Mouse (Mus musculus) liver, embryonic 18 days (tissue): ENCODE data around the gene Mgat4d. TPM values are rescaled to one million over a fixed set of nuclear protein-coding genes. Genes with fewer than 3 reads are reported as not detected.

ENCODE experiments used
- polyA plus RNA-seq: library from polyadenylated mRNA; depleted of rRNA; stranded (reverse); fragments of >200 nt; gene quantifications from 2 replicates; pipeline ENCODE4 v1.2.3, GENCODE M21; 2012; rRNA removed

Gene Mgat4d
- not detected in 2 replicates for polyA plus RNA-seq

GRCm38 (mm10) chr8:83348263-83348662, at the start of gene Mgat4d:
Gene Mgat4d (plus strand): TSS chr8:83348471.

GRCm38 (mm10) chr8:83331899-83332697, 16.2 kb upstream of the Mgat4d start, which contains the start of gene Elmod2:
Gene Elmod2 (minus strand): TSS chr8:83332486.

GRCm38 (mm10) chr8:83389316-83390005, 41.2 kb downstream of the Mgat4d start, which contains the start of gene Clgn:
Gene Clgn (plus strand): TSS chr8:83389867.

Other genes starting within 250 kb of the Mgat4d start
- 1.2 and 1.4 TPM in 2 replicates for gene Tbc1d9, start 183.1 kb upstream of the Mgat4d start, polyA plus RNA-seq
- gene Gm10645, start 182.3 kb upstream of the Mgat4d start, polyA plus RNA-seq, result 0.07 and 0.21 TPM in 2 replicates
- 0.02 TPM in 1 of 2 replicates, not detected in the other for gene Ucp1, start 58.1 kb upstream of the Mgat4d start, polyA plus RNA-seq
- gene Elmod2, start 16.0 kb upstream of the Mgat4d start, polyA plus RNA-seq, result 3.1 TPM in 2 replicates
- gene Clgn, start 41.4 kb downstream of the Mgat4d start, polyA plus RNA-seq, result 0.07 and 0.08 TPM in 2 replicates
- gene Scoc, start 109.9 kb downstream of the Mgat4d start, polyA plus RNA-seq, result 21.6 and 23.0 TPM in 2 replicates
- not detected in 2 replicates for gene Olfr370, start 187.3 kb downstream of the Mgat4d start, polyA plus RNA-seq
- 193 and 194 TPM in 2 replicates for gene Ndufb7, start 218.2 kb downstream of the Mgat4d start, polyA plus RNA-seq